Mouse (Mus musculus): ENCODE results near the gene Kcna10.

GRCm38 (mm10) chr3:107150469-107150868 lies 32.4 kb upstream of the Kcna10 start:
- TF ChIP-seq E2F4 (IDR thresholded peaks at IDR 0.05; ENCODE audit: borderline replicate concordance, low read depth, low read length) (no peak), ZMIZ1 (IDR thresholded peaks at IDR 0.05; ENCODE audit: low read depth, low read length) (no peak), USF2 (IDR thresholded peaks at IDR 0.05; ENCODE audit: borderline replicate concordance in 1 of 2, insufficient read depth in 1 of 2, low read depth in 1 of 2, low read length in 2 of 2) (no peak), CTCF (IDR thresholded peaks at IDR 0.05 in 2 of 3, conservative IDR thresholded peaks at IDR 0.05 in 1 of 3; ENCODE audit: control insufficient read depth in 1 of 3, insufficient read depth in 1 of 3, low read depth in 2 of 3, low read length in 3 of 3, poor library complexity in 1 of 3, severe bottlenecking in 1 of 3) (no peak), ZNF384 (IDR thresholded peaks at IDR 0.05; ENCODE audit: low read depth, low read length) (no peak), BHLHE40 (IDR thresholded peaks at IDR 0.05; ENCODE audit: borderline replicate concordance, low read depth, low read length) (no peak), JUND (IDR thresholded peaks at IDR 0.05; ENCODE audit: low read depth, low read length) (no peak)
